In the genomic region with DNA sequence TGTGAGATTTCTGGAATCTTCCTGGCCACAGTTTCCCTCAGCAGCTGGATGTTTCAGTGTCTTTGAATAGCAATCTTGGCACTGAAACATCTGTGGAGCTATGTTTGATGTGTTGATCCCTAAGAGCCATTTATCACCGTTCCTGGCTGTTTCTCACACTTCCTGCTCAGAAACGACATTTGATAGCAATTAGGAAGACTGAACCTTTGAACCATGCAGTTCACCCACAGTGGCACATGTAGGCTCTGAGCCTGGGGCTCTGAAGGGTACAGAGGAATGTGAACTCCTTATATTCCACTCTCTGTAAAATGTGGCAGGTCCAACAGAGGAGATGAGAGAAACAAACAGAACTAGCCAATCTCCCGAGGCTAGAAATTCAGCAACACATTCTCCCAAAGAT, we compare ENCODE assay signal across 19 mouse cellular contexts.
DNase-seq lines count a peak whose midpoint lies in the region; ATAC-seq and TF ChIP-seq lines count a peak whose summit lies in the region.
"Had no signal": no experiment of that assay in that cellular context is flagged by ENCODE, and none has a peak within 500 bp of the region (broad histone marks: within the 10 kb centered on the region; RNA-seq: fewer than 3 reads in every experiment).

No protein-coding gene starts in this region.

- H3K4me2 ChIP-seq in intestine, embryonic 16.5 days (ENCODE audit: low read depth, low read length), result no peak overlapping the region
- H3K4me2 ChIP-seq in intestine, postnatal 0 days (replicated peaks; ENCODE audit: low read depth), result no peak overlapping the region
- H3K4me2 ChIP-seq in midbrain, embryonic 11.5 days, result no peak overlapping the region
- no peak overlapping the region for H3K4me2 ChIP-seq in embryonic facial prominence, embryonic 11.5 days (ENCODE audit: low read depth, low read length)
- H3K4me2 ChIP-seq: liver, embryonic 12.5 days; midbrain, embryonic 12.5 days had no signal

- no peaks in the 10 kb centered on the region for H3K36me3 ChIP-seq in intestine, embryonic 16.5 days (ENCODE audit: control insufficient read depth, insufficient read depth, low read length)
- no peaks in the 10 kb centered on the region for H3K36me3 ChIP-seq in intestine, postnatal 0 days (ENCODE audit: control insufficient read depth, insufficient read depth)
- no peaks in the 10 kb centered on the region for H3K36me3 ChIP-seq in midbrain, embryonic 11.5 days (ENCODE audit: control insufficient read depth, insufficient read depth, low read length)
- H3K36me3 ChIP-seq in midbrain, embryonic 10.5 days, result no peaks in the 10 kb centered on the region
- no peaks in the 10 kb centered on the region for H3K36me3 ChIP-seq in embryonic facial prominence, embryonic 11.5 days (replicated peaks; ENCODE audit: control insufficient read depth, insufficient read depth, low read depth, low read length)
- H3K36me3 ChIP-seq: liver, embryonic 12.5 days; midbrain, embryonic 12.5 days had no signal

- no peaks in the 10 kb centered on the region for H3K27me3 ChIP-seq in intestine, embryonic 16.5 days (replicated peaks; ENCODE audit: control insufficient read depth, insufficient read depth, low read length)
- H3K27me3 ChIP-seq in intestine, postnatal 0 days (replicated peaks; ENCODE audit: control insufficient read depth, insufficient read depth, low read length), result no peaks in the 10 kb centered on the region
- H3K27me3 ChIP-seq in midbrain, embryonic 11.5 days (ENCODE audit: control insufficient read depth, insufficient read depth, low read length), result no peaks in the 10 kb centered on the region
- no peaks in the 10 kb centered on the region for H3K27me3 ChIP-seq in midbrain, embryonic 10.5 days (ENCODE audit: low read depth, poor library complexity, severe bottlenecking)
- no peaks in the 10 kb centered on the region for H3K27me3 ChIP-seq in embryonic facial prominence, embryonic 11.5 days (ENCODE audit: control insufficient read depth, insufficient read depth, low read length)
- H3K27me3 ChIP-seq: liver, embryonic 12.5 days; midbrain, embryonic 12.5 days; Patski had no signal

- 24% methylated on average over 3 of the region's 3 CpGs for WGBS in intestine, embryonic 16.5 days
- WGBS in intestine, postnatal 0 days, result 21% methylated on average over 3 of the region's 3 CpGs
- 67% methylated on average over 3 of the region's 3 CpGs for WGBS in midbrain, embryonic 11.5 days
- 71% methylated on average over 3 of the region's 3 CpGs for WGBS in midbrain, embryonic 10.5 days
- WGBS in embryonic facial prominence, embryonic 11.5 days, result 9% methylated on average over 3 of the region's 3 CpGs

- peak; percentile 79 for DNase-seq in midbrain, embryonic 11.5 days (ENCODE audit: low spot score, missing footprints)
- no peak for DNase-seq in midbrain, embryonic 10.5 days (ENCODE audit: low spot score)
- peak; percentile 54 for DNase-seq in embryonic facial prominence, embryonic 11.5 days (ENCODE audit: low spot score)
- DNase-seq in mesoderm, embryonic 11.5 days (ENCODE audit: low read depth, low spot score), result peak; percentile 64
- no peak for DNase-seq in urinary bladder, postnatal 36 days (ENCODE audit: low spot score in 2 of 2)
- DNase-seq: adrenal gland, postnatal 36 days; cerebellum, adult 8-10 months; gastrocnemius, adult 2 months; heart, adult 18-20 months; layer of hippocampus, postnatal 36 days; lung, postnatal 14 days; thymus, postnatal 4 days had no signal

- no peaks in the 10 kb centered on the region for H3K9me3 ChIP-seq in intestine, embryonic 16.5 days (ENCODE audit: control insufficient read depth, low read length)
- H3K9me3 ChIP-seq in intestine, postnatal 0 days (ENCODE audit: control insufficient read depth), result no peaks in the 10 kb centered on the region
- H3K9me3 ChIP-seq in midbrain, embryonic 11.5 days (ENCODE audit: control insufficient read depth, low read length), result no peaks in the 10 kb centered on the region
- no peaks in the 10 kb centered on the region for H3K9me3 ChIP-seq in midbrain, embryonic 10.5 days (replicated peaks)
- H3K9me3 ChIP-seq in embryonic facial prominence, embryonic 11.5 days (replicated peaks; ENCODE audit: control insufficient read depth, low read length), result no peaks in the 10 kb centered on the region
- H3K9me3 ChIP-seq: liver, embryonic 12.5 days; midbrain, embryonic 12.5 days had no signal

- no peak for TF ChIP-seq CTCF in intestine, postnatal 0 days (IDR thresholded peaks at IDR 0.05; ENCODE audit: low read depth)

- peak; percentile 56; the same call in 1 of the 2 replicates for ATAC-seq in intestine, embryonic 16.5 days
- ATAC-seq in intestine, postnatal 0 days, result no peak
- no peak for ATAC-seq in midbrain, embryonic 11.5 days (ENCODE audit: low FRiP score)
- no peak for ATAC-seq in embryonic facial prominence, embryonic 11.5 days (replicated peaks; ENCODE audit: insufficient number of reproducible peaks, low FRiP score, low TSS enrichment, low read depth)
- ATAC-seq: forebrain, embryonic 14.5 days; liver, embryonic 12.5 days; Patski had no signal

- no peak overlapping the region for H3K27ac ChIP-seq in intestine, embryonic 16.5 days (ENCODE audit: low read length)
- H3K27ac ChIP-seq in intestine, postnatal 0 days (ENCODE audit: low read depth, low read length), result no peak overlapping the region
- no peak overlapping the region for H3K27ac ChIP-seq in midbrain, embryonic 11.5 days (ENCODE audit: low read depth, low read length)
- H3K27ac ChIP-seq in midbrain, embryonic 10.5 days (replicated peaks), result no peak overlapping the region
- H3K27ac ChIP-seq in embryonic facial prominence, embryonic 11.5 days (replicated peaks; ENCODE audit: low read depth, low read length), result no peak overlapping the region
- H3K27ac ChIP-seq: gastrocnemius, adult 2 months; liver, embryonic 12.5 days; midbrain, embryonic 12.5 days had no signal

- H3K4me1 ChIP-seq in intestine, embryonic 16.5 days (ENCODE audit: control insufficient read depth, insufficient read depth, low read length), result peaks cover 8% of the 10 kb centered on the region; the same call in 1 of the 2 replicates
- 0 out of 2 replicates have a peak, but pooled peaks cover 3% of the 10 kb centered on the region for H3K4me1 ChIP-seq in intestine, postnatal 0 days (replicated peaks; ENCODE audit: control insufficient read depth, insufficient read depth, low read length)
- H3K4me1 ChIP-seq in midbrain, embryonic 11.5 days (ENCODE audit: control insufficient read depth, insufficient read depth, low read length), result peaks cover 17% of the 10 kb centered on the region
- peaks cover 24% of the 10 kb centered on the region for H3K4me1 ChIP-seq in midbrain, embryonic 10.5 days
- H3K4me1 ChIP-seq in embryonic facial prominence, embryonic 11.5 days (ENCODE audit: control insufficient read depth, insufficient read depth, low read length), result no peaks in the 10 kb centered on the region
- H3K4me1 ChIP-seq: liver, embryonic 12.5 days had no signal

- no peak overlapping the region for H3K4me3 ChIP-seq in intestine, embryonic 16.5 days (ENCODE audit: low read length)
- H3K4me3 ChIP-seq in intestine, postnatal 0 days (ENCODE audit: low read depth, low read length), result no peak overlapping the region
- no peak overlapping the region for H3K4me3 ChIP-seq in midbrain, embryonic 11.5 days (ENCODE audit: low read depth, low read length)
- no peak overlapping the region for H3K4me3 ChIP-seq in midbrain, embryonic 10.5 days
- H3K4me3 ChIP-seq in embryonic facial prominence, embryonic 11.5 days (ENCODE audit: low read depth, low read length), result no peak overlapping the region
- H3K4me3 ChIP-seq: gastrocnemius, adult 2 months; liver, embryonic 12.5 days; midbrain, embryonic 12.5 days; myocyte had no signal

- H3K9ac ChIP-seq in intestine, embryonic 16.5 days (ENCODE audit: low read depth, low read length), result no peak overlapping the region
- no peak overlapping the region for H3K9ac ChIP-seq in intestine, postnatal 0 days (ENCODE audit: low read depth, low read length)
- H3K9ac ChIP-seq in midbrain, embryonic 11.5 days (ENCODE audit: low read length), result no peak overlapping the region
- no peak overlapping the region for H3K9ac ChIP-seq in embryonic facial prominence, embryonic 11.5 days (replicated peaks; ENCODE audit: low read length)
- H3K9ac ChIP-seq: liver, embryonic 12.5 days; midbrain, embryonic 12.5 days had no signal

Comparison
In these comparisons a context has a peak if more than half of its experiments do, and no peak if none do; other contexts are left out.
1. DNase-seq: peak in midbrain, embryonic 11.5 days (single experiment), embryonic facial prominence, embryonic 11.5 days (single experiment) and mesoderm, embryonic 11.5 days (single experiment); none in midbrain, embryonic 10.5 days (single experiment) and urinary bladder, postnatal 36 days (0 of 2).